Comparison of ENCODE assay signal across 8 mouse cellular contexts in genomic region chr5:136402622-136403564, GRCm38 (mm10).
DNase-seq lines count a peak whose midpoint lies in the region; ATAC-seq and TF ChIP-seq lines count a peak whose summit lies in the region.

No protein-coding gene starts in this region.

- peak overlapping the region; percentile 14; the same call in 1 of the 2 replicates for H3K4me3 ChIP-seq in lung, embryonic 16.5 days (ENCODE audit: low read length)
- no peak overlapping the region for H3K4me3 ChIP-seq in lung, adult 2 months (replicated peaks; ENCODE audit: extremely low read depth, low read depth, low read length)
- no peak overlapping the region; the same call in 1 of the 2 replicates for H3K4me3 ChIP-seq in intestine, embryonic 16.5 days (ENCODE audit: low read length)
- H3K4me3 ChIP-seq in neural tube, embryonic 15.5 days (replicated peaks), result peak overlapping the region; percentile 14; the same call in 1 of the 2 replicates

- H3K4me2 ChIP-seq in lung, embryonic 16.5 days (ENCODE audit: low read depth, low read length), result peak overlapping the region; percentile 36
- peak overlapping the region; percentile 37; the same call in 1 of the 2 replicates for H3K4me2 ChIP-seq in intestine, embryonic 16.5 days (ENCODE audit: low read depth, low read length)
- peak overlapping the region; percentile 50 for H3K4me2 ChIP-seq in neural tube, embryonic 15.5 days

- 27% methylated on average over 15 of the region's 15 CpGs for WGBS in lung, embryonic 16.5 days
- 51% methylated on average over 15 of the region's 15 CpGs for WGBS in lung, adult 2 months
- WGBS in intestine, embryonic 16.5 days, result 42% methylated on average over 15 of the region's 15 CpGs
- 44% methylated on average over 15 of the region's 15 CpGs for WGBS in neural tube, embryonic 15.5 days

- no peak for TF ChIP-seq CTCF in lung, adult 2 months (IDR thresholded peaks at IDR 0.05; ENCODE audit: insufficient read depth, low read length)

- H3K36me3 ChIP-seq in lung, embryonic 16.5 days (ENCODE audit: control insufficient read depth, insufficient read depth, low read length), result peaks cover 6% of the 10 kb centered on the region
- peaks cover 5% of the 10 kb centered on the region; the same call in 1 of the 2 replicates for H3K36me3 ChIP-seq in intestine, embryonic 16.5 days (ENCODE audit: control insufficient read depth, insufficient read depth, low read length)
- 0 out of 2 replicates have a peak, but pooled peaks cover 3% of the 10 kb centered on the region for H3K36me3 ChIP-seq in neural tube, embryonic 15.5 days

- H3K27me3 ChIP-seq in lung, embryonic 16.5 days (ENCODE audit: control insufficient read depth, insufficient read depth, low read depth, low read length), result no peaks in the 10 kb centered on the region
- no peaks in the 10 kb centered on the region for H3K27me3 ChIP-seq in intestine, embryonic 16.5 days (replicated peaks; ENCODE audit: control insufficient read depth, insufficient read depth, low read length)
- H3K27me3 ChIP-seq in neural tube, embryonic 15.5 days (replicated peaks), result no peaks in the 10 kb centered on the region

- H3K9me3 ChIP-seq in lung, embryonic 16.5 days (ENCODE audit: control insufficient read depth, low read length), result peaks cover 5% of the 10 kb centered on the region; the same call in 1 of the 2 replicates
- H3K9me3 ChIP-seq in intestine, embryonic 16.5 days (ENCODE audit: control insufficient read depth, low read length), result no peaks in the 10 kb centered on the region
- H3K9me3 ChIP-seq in neural tube, embryonic 15.5 days (replicated peaks), result no peaks in the 10 kb centered on the region

- H3K27ac ChIP-seq in lung, embryonic 16.5 days (ENCODE audit: low read length), result peak overlapping the region; percentile 93
- H3K27ac ChIP-seq in intestine, embryonic 16.5 days (ENCODE audit: low read length), result peak overlapping the region; percentile 77
- peak overlapping the region; percentile 76 for H3K27ac ChIP-seq in neural tube, embryonic 15.5 days (replicated peaks)

- peaks cover 23% of the 10 kb centered on the region for H3K4me1 ChIP-seq in lung, embryonic 16.5 days (replicated peaks; ENCODE audit: control insufficient read depth, insufficient read depth, low read length)
- H3K4me1 ChIP-seq in lung, adult 2 months (ENCODE audit: control insufficient read depth, insufficient read depth, low read length), result peaks cover 3% of the 10 kb centered on the region
- peaks cover 19% of the 10 kb centered on the region for H3K4me1 ChIP-seq in intestine, embryonic 16.5 days (ENCODE audit: control insufficient read depth, insufficient read depth, low read length)
- H3K4me1 ChIP-seq in neural tube, embryonic 15.5 days, result peaks cover 24% of the 10 kb centered on the region

- intact Hi-C loops in gastrocnemius, postnatal 14 days (cut with DNase I; ENCODE audit: low total_unique reads), result no loop called here

- DNase-seq in gastrocnemius, postnatal 14 days, result peak; percentile 38
- no peak for DNase-seq in gastrocnemius, postnatal 25 days
- no peak for DNase-seq in lung, adult 2 months
- no peak for DNase-seq in left cerebral cortex, adult 9 months (ENCODE audit: low spot score in 2 of 2)

- ATAC-seq in lung, embryonic 16.5 days (ENCODE audit: low read depth), result peak; percentile 46
- ATAC-seq in intestine, embryonic 16.5 days, result peak; percentile 74
- ATAC-seq in neural tube, embryonic 15.5 days (ENCODE audit: low FRiP score), result 0 out of 2 replicates have a peak, but pooled peaks have one; percentile 9
- ATAC-seq in erythroblast, adult 5-6 weeks (replicated peaks; ENCODE audit: low FRiP score, poor library complexity, severe bottlenecking), result no peak

- 0 out of 2 replicates have a peak overlapping the region, but pooled peaks have one; percentile 35 for H3K9ac ChIP-seq in lung, embryonic 16.5 days (ENCODE audit: low read length)
- no peak overlapping the region for H3K9ac ChIP-seq in intestine, embryonic 16.5 days (ENCODE audit: low read depth, low read length)
- H3K9ac ChIP-seq in neural tube, embryonic 15.5 days (replicated peaks), result no peak overlapping the region; the same call in 1 of the 2 replicates

- no peak for TF ChIP-seq POLR2A in lung, adult 2 months (IDR thresholded peaks at IDR 0.05; ENCODE audit: borderline replicate concordance, extremely low read depth, low read depth, low read length)

Comparison
In these comparisons a context has a peak if more than half of its experiments do, and no peak if none do; other contexts are left out.
1. H3K4me3 ChIP-seq: peak in lung, embryonic 16.5 days (single experiment) and neural tube, embryonic 15.5 days (single experiment); none in lung, adult 2 months (single experiment) and intestine, embryonic 16.5 days (single experiment).
2. Peak in every context shown above with its lines, with median percentiles within 50 percentile points of each other: H3K27ac ChIP-seq and H3K4me2 ChIP-seq.